Mouse (Mus musculus) cerebellum, postnatal 14 days (tissue): ENCODE data around the gene Gm7073.

Source experiments
- DNase-seq, 2 experiments: peaks; one replicate each; pipeline ENCODE4 v3.0.0; 2021; ENCODE audit warnings: mixed read lengths in 2 of 2

Gene Gm7073

DNA sequence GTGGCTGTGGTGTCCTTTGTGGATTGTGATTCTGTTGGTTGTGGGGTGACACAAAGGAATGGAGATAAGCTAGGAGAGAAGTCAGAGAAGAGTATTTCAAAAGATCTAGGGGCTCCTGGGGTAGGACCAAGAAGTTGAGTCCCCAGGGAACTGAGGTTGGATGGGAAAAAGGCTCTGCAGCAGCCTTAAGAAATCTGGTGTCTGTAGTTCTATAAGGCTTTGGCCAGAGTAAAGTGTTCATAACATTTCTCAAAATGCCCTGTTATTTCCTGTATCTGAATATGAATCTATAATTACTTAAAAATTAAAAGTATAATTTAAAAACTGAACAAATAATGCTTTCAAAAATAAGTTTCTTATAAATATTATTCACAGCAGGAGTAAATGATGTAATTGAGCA lies at the start of gene Gm7073:
TSS of gene Gm7073 (minus strand) at position 101 of the 400 bp plus-strand sequence.
- DNase-seq = no peak

DNA sequence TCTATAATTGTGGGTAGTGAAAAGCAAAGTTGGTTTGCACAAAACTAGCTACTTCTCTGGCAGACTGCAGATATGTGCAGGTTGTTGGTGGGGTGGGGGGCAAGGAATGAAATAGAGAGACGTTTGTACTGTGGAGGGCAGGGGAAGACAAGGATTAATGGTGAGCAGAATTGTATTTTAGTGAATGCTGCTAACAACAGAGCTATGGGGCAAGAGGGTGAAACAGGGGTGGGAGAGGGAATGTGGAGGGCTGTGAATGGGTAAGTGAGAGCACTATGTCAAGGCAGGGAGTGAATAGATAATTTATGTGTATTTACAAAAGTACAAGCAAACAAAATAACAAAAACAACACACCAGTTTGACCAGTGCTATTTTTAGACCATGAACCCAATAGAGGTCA lies 31.5 kb upstream of the Gm7073 start:
- DNase-seq = no peak

DNA sequence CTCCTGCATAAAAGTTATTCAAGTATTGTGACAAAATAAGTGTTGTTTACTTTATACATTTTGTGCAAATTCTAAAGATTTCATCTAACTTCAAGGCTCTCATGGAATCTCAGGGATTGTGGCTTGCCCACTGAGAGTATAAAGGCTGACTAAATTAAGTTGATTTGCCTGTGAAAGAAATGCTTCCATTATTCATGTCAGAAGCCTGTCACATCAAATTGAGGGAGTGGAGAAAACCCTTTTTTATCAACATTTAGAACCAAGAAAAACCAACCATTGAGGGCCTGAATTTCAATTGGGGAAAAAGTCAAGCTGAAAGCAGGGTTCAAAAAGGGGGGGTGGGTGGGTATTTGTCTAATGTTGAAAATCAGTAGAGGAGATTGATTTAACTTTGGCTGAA lies 30.0 kb upstream of the Gm7073 start:
- DNase-seq = no peak

GRCm38 (mm10) chrX:60555242-60555641 lies 16.2 kb upstream of the Gm7073 start:
- no peak for DNase-seq

GRCm38 (mm10) chrX:60547444-60548304 lies 8.6 kb upstream of the Gm7073 start:
- peak; percentile 42 to 50 for DNase-seq

DNA sequence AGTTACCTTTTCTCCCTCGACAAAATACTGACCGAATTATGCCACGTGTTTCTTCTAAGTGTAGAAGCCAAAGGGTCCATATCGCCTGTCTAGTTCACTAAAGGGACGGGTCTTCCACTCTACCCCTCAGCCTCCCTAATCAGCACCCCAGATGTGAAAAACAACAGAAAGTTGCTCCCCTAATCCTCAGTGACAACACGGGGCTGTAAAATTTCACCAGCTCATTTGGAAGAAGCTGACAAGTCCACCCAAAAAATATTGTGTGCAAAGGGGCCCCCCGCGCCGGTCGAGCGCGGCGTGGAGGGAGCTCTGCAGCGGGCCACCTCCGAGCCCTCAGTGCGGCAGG lies 8.0 kb upstream of the Gm7073 start:
- DNase-seq = no peak

DNA sequence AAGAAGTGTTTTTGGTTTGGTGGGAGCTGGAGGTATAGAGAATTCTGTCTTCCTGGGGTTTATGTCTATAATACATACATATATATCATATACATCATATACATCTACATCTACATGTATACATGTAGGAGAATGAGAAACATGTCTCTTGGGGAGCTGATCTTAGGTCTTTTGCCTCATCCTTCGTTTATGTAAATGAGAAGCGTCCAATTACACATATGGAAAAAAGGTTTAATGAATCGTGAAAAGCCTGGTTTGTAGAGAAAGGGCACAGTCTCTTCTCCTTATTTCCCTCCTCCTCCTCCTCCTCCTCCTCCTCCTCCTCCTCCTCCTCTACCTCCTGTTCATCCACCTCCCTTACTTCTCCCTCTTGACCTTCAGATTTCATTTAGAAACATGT lies 6.9 kb upstream of the Gm7073 start:
- DNase-seq = no peak

GRCm38 (mm10) chrX:60545444-60545843 lies 6.4 kb upstream of the Gm7073 start:
- no peak for DNase-seq

DNA sequence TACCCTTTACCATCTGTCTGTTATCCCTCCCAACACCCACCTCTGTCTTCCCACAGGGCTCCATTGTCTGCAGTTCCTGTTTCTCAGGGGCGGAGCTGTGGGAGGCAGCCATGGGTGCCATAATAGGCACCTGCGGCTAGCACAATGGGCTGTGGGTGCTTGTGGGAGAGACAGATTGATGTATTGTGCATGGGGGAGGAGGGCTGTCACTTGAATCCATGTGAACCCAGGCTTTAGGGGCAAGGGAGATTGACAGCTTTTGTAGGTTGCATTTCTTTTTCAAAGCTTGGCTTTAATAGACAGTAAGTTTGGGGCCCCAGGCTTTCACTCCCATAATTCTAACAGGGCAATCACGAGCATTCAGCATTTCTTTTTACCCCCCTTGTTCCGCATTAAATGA lies 5.0 kb upstream of the Gm7073 start:
- no peak for DNase-seq

GRCm38 (mm10) chrX:60542901-60543300 lies 3.9 kb upstream of the Gm7073 start:
- DNase-seq = peak in 1 of 2 experiments; percentile 9

- DNase-seq = peak; percentile 43 to 63
These were observed 35.1 kb downstream of the Gm7073 start for GRCm38 (mm10) chrX:60503995-60504394.

- no peak for DNase-seq
These were observed 41.3 kb downstream of the Gm7073 start for GRCm38 (mm10) chrX:60497750-60498149.

GRCm38 (mm10) chrX:60495308-60495707 lies 43.7 kb downstream of the Gm7073 start:
- no peak for DNase-seq

GRCm38 (mm10) chrX:60463786-60464185 lies 75.3 kb downstream of the Gm7073 start:
- peak; percentile 5 to 10 for DNase-seq

- no peak for DNase-seq
These were observed 124.4 kb downstream of the Gm7073 start for GRCm38 (mm10) chrX:60414563-60415111.

DNA sequence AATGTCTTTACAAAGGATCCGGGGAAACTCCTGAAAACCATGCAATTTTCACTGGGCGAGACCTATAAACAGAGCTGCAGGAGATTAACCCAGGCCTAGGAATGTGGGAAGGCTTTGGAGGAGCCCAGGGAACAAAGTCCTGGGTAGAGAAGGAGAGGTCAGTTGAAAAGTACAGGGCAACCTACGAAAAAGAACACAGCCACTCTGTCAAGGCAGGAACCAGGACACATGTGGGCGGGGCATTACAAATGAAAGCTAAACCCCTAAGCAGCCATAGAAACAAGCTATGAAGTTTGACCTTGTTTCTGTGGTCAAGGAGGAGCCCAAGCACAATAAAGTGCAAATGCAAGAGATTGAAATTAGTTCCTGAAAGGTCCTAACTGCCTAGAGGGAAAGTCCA lies 133.4 kb downstream of the Gm7073 start:
- no peak for DNase-seq

DNA sequence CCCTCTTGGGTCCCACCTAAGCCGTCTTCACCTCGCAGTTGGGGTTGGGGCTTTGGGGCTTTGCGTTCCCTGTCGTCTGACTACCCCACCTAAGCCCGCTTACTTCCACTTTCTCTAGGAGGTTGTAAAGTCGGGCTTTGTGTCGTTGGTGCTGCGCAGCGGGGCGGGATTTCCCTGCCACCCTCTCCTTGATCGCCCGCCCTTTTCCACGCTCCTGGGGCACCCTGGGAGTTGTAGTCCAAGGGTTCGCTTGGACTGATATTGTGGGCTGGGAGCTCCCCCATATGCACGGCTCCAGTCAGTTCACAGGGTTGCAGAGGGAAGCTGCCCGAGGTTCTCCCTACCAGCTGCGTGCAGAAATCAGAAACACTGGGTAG lies 134.4 kb downstream of the Gm7073 start:
- peak; percentile 86 to 89 for DNase-seq

- peak; percentile 64 to 67 for DNase-seq
These were observed 135.0 kb downstream of the Gm7073 start for GRCm38 (mm10) chrX:60403764-60404667.

DNA sequence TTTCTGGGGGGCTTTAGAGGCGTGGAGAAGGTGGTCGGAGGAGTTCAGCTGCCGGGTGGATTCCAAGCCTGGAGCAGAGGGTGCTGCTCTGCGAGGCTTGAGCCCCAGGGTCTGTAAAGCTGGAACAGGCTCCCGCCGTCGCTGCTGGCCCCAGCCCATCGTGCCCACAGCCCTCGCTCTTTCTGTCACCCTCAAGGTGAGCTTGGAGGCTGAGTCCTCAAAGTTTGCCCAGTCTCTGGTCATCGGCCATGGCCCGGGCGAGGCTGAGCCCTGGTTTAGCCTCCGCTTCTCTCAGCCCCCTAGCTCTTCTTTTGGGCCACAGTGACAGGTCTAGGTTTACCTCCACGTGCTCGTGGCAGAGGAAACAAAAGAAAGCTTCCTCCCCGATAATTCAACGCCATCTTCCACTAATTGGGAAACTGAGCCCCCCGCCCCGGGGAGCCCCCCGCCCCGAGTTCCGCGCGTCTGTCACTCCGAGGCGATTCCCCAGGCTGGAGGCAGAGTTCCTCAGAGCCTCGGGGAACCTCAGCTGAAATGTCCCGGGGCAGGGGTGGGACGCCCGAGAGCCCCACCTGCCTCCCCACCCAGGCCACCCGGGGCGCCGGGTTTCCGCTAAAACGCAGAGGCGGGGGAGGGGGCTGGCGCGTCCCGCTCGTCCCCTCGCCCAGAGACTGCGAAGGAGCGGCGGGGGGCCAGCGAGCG lies 135.8 kb downstream of the Gm7073 start:
- peak; percentile 20 to 52 for DNase-seq

- DNase-seq = peak; percentile 19 to 47
These were observed 144.8 kb downstream of the Gm7073 start for GRCm38 (mm10) chrX:60394292-60394691.

DNA sequence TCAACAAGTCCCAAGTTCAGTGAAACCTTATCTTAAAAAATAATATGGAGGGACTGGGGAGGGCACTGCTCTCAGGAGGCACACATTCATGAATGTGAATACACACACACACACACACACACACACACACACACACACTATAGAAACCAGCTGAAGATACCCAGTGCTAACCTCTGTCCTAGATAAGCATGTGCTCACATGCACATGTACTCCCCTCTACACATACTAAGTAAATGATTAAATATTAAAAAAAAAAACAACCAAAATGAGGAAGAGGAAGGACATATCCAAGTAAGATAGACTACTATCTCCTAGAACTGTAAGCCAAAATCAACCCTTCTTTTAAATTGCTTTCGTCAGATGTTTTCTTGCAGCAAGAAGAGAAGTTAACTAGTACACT lies 152.2 kb downstream of the Gm7073 start:
- no peak for DNase-seq
